Mouse (Mus musculus): ENCODE results near the gene Fopnl.

Fopnl gene

GRCm38 (mm10) chr16:14316884-14317876 lies at the start of gene Fopnl:
TSS of gene Fopnl (minus strand) at chr16:14317405.
- DNase-seq = peak; percentile 98 to 99

GRCm38 (mm10) chr16:14366017-14366416 lies 48.8 kb upstream of the Fopnl start:
- no peak for DNase-seq

DNA sequence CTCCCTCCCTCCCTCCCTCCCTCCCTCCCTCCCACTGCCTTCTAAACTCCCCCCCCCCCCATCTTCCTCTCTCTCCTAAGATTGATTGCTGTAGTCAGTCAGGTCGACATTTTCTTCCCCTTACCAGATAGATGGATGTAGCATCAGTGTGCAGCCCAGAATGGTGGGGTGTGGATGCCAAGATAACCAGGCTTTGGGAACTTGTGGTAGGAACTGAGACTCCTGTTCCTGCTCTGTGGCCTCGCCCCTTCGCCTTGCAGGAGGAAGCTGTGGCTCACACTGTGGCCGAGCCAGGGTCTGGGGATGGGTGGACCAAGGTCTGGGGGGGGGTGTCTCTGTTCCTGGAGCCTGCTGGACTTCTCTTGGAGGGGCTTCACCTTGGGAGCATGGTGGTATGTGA lies 48.3 kb upstream of the Fopnl start:
- DNase-seq = no peak

- no peak for DNase-seq
These were observed 46.9 kb upstream of the Fopnl start for GRCm38 (mm10) chr16:14364066-14364465.

GRCm38 (mm10) chr16:14363496-14363895 lies 46.3 kb upstream of the Fopnl start:
- no peak for DNase-seq

DNA sequence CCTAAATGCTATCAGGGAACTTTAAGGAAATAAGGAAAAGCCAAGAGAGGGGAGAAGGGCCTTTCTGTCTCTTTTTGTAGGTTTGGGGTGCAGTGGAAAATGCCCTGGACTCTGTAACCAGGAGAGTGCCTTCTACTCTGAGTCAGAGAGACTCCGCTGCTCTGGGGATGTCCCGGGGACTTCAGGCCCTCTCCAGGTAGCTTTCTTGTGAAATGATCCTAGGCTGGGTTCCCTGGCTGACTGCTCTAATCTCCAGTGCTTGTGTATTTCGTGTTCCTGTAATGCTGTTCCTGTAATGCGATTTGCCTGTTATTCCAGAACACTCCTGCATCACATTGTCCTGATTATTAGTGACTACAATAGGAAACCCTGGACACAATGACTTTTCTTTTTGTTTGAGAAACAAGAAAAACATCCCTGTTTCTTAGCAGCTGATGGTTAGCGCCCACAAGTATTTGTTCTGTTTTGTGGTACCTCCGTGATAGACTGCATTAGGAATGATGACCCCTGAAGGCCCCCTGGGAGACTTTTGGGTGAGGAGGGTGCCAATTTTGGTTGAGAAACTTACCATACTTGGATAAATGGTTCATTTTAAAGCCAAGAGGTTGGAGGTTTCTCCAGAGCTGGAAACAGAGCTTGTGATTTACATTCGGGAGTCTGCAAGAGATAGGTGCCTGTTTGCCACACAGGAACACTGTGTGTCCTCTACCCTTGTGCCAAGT lies 45.1 kb upstream of the Fopnl start:
- DNase-seq = no peak

GRCm38 (mm10) chr16:14361362-14362098 lies 44.3 kb upstream of the Fopnl start, which contains the start of gene Abcc1:
TSS of gene Abcc1 (plus strand) at chr16:14361558.
- peak; percentile 78 to 82 for DNase-seq

DNA sequence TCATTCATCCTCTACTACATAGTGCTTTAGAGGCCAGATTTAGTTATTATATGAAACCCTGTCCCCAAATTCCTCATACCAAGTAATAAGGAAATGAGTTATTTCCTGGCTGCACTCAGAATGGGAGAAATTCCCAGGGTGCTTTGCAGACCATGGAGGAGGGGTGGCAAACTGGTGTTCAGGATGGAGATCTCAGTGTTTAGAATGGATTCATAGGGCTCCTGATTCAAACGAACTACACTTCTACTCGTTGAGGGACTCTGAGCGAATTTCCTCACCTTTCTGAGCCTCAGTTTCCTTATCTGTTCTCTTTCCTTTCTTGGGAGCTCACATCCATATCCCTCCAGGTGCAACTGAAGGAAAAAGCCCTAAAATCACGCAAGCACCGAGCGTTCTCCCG lies 43.7 kb upstream of the Fopnl start:
- DNase-seq = no peak

GRCm38 (mm10) chr16:14358531-14358930 lies 41.3 kb upstream of the Fopnl start:
- no peak for DNase-seq

DNA sequence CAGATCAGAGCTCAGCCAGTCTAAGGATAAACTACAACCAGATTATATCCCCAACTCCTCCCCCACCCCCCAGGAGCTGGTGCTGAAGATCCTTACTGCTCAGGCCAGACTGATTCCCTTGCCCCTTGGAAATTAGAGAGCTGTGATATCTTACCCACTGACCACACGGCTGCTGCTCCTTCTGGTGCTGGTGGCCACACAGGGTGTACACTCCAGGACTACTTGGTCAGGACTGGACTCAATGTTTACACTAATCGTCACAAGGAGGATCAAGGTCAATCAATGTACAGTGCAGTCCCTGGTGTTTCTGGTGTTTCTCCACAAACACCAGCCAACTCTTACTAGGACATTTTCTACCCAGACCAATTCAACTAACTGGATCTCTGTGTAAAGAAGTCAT lies 40.7 kb upstream of the Fopnl start:
- DNase-seq = no peak

- DNase-seq = no peak
These were observed 35.5 kb upstream of the Fopnl start for GRCm38 (mm10) chr16:14352663-14353062.

GRCm38 (mm10) chr16:14352234-14352633 lies 35.0 kb upstream of the Fopnl start:
- DNase-seq = no peak

GRCm38 (mm10) chr16:14351571-14351970 lies 34.4 kb upstream of the Fopnl start:
- DNase-seq = no peak

DNA sequence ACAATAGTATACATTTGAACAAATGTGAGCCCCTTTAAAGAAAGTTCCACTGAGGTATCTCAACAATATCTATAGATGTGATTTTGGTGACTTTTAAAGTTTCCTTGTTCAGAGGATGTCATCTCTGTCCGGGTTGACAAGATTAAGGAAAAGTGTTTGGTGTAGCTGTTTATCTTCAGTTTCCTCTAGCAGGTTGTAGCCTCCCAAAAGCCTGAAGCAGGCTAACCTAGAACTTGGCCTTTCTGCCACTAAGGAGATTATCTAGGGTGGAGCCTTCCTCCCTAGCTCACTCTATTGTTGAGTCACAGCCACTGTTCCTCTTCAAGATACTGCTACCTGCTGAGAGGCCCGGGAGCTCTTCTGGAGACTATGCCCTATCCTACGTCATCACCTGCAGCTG lies 27.8 kb upstream of the Fopnl start:
- DNase-seq = no peak

- DNase-seq = no peak
These were observed 11.0 kb upstream of the Fopnl start for GRCm38 (mm10) chr16:14328156-14328555.

DNA sequence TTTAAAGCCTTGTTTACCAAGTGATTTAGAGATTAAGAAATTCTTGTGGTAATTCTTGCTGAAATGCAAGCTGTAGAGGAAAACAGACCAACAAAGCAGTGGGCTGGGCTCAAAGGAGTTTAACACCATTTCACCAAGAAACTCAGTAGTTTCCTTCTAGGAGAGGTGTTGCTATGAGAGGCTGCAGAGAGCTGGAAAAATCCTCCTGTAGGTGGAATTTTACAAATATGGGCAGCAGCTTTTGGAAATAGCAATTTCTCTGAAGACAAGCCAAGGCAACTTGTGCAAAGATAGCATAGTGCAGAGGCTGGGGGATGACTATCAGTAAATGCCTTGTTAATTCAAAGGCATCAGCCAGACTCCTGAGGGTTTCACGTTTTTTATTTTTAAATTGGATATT lies 3.3 kb upstream of the Fopnl start:
- no peak for DNase-seq

DNA sequence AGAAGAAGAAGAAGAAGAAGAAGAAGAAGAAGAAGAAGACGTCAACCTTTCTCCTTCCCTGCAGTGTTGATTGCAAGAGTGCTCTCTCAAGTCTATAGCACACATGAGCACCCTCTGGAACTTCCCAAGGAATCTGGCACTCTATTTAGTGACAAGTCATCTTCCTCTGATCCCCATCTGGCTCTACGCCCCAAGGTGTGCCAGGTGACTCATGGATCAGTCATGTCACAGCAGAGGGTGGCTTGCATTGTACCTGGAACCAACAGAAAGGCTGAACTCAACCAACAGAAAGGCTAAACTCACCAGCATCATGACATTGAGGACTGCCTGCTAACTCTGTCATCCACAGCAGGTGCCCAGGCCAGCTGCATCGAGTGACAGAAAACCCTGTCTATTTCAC lies 2.5 kb upstream of the Fopnl start:
- no peak for DNase-seq

GRCm38 (mm10) chr16:14312914-14313313 lies 4.3 kb downstream of the Fopnl start:
- DNase-seq = no peak

- peak in 1 of 2 experiments; percentile 42 for DNase-seq
These were observed 5.8 kb downstream of the Fopnl start for GRCm38 (mm10) chr16:14311371-14311770.

GRCm38 (mm10) chr16:14309833-14310232 lies 7.4 kb downstream of the Fopnl start:
- no peak for DNase-seq

GRCm38 (mm10) chr16:14308245-14309073 lies 8.7 kb downstream of the Fopnl start:
- no peak for DNase-seq

GRCm38 (mm10) chr16:14307373-14307772 lies 9.8 kb downstream of the Fopnl start:
- no peak for DNase-seq

Measured in lung, postnatal 4 days (tissue).